Mouse (Mus musculus) neural tube, embryonic 11.5 days (tissue): Measurements from ENCODE around the gene Slc46a1. TPM values are rescaled to one million over a fixed set of nuclear protein-coding genes. Genes with fewer than 3 reads are reported as not detected.

ENCODE experiments used
- ATAC-seq: fragments of 200-750 bp; cut with Nextera tagmentation; 2 replicates; pipeline ENCODE4 v1.8.0; 2017; ENCODE audit warnings: moderate number of reproducible peaks, mild to moderate bottlenecking, moderate TSS enrichment, moderate library complexity; ENCODE audit not compliant: insufficient read depth, low FRiP score, low TSS enrichment
- DNase-seq: peaks from one replicate; pipeline ENCODE4 v3.0.0-alpha.2; 2015; ENCODE audit warnings: low spot score
- H3K27ac ChIP-seq: fragments of 300-500 bp; sonication (generic); 2 replicates; pipeline ENCODE4 v1.5.1; 2014; ENCODE audit warnings: low read depth, mild to moderate bottlenecking, low read length
- H3K27me3 ChIP-seq: fragments of 300-500 bp; sonication (generic); 2 replicates; pipeline ENCODE4 v1.6.1; 2014; ENCODE audit warnings: mild to moderate bottlenecking, low read length, mixed read lengths; ENCODE audit not compliant: control insufficient read depth, insufficient read depth
- H3K36me3 ChIP-seq: fragments of 300-500 bp; sonication (generic); 2 replicates; pipeline ENCODE4 v1.6.1; 2014; ENCODE audit warnings: mild to moderate bottlenecking, low read length, moderate library complexity, mixed read lengths; ENCODE audit not compliant: control insufficient read depth, insufficient read depth
- H3K4me1 ChIP-seq: fragments of 300-500 bp; sonication (generic); 2 replicates; pipeline ENCODE4 v1.6.1; 2014; ENCODE audit warnings: low read length, mixed read lengths; ENCODE audit not compliant: control insufficient read depth, insufficient read depth
- H3K4me2 ChIP-seq: fragments of 300-500 bp; sonication (generic); 2 replicates; pipeline ENCODE4 v1.6.1; 2014; ENCODE audit warnings: low read depth, mild to moderate bottlenecking, moderate library complexity
- H3K4me3 ChIP-seq: fragments of 300-500 bp; sonication (generic); 2 replicates; pipeline ENCODE4 v1.5.1; 2014; ENCODE audit warnings: low read depth, low read length
- H3K9ac ChIP-seq: fragments of 300-500 bp; sonication (generic); 2 replicates; pipeline ENCODE4 v1.6.1; 2014; ENCODE audit warnings: mild to moderate bottlenecking, low read length
- H3K9me3 ChIP-seq: fragments of 300-500 bp; sonication (generic); 2 replicates; pipeline ENCODE4 v1.6.1; 2016; ENCODE audit warnings: low read length; ENCODE audit not compliant: control insufficient read depth
- WGBS: fragments of 180-500 bp; shearing (Covaris S2); extraction: QIAGEN DNeasy Blood & Tissue Kit; methylation state at CpG from one replicate; pipeline ENCODE4 v1.1.7; 2014; 5-methylcytosine and 5-hydroxymethylcytosine counted together
- polyA plus RNA-seq: library from polyadenylated mRNA; unstranded; fragments of >200 nt; fragmentation: Nextera tagmentation; extraction: Ambion mirVana; gene quantifications from 2 replicates; pipeline ENCODE4 v1.2.1, GENCODE M21; 2014

Gene Slc46a1
- polyA plus RNA-seq, 1 experiment from 2014 or later = 19.6 TPM

- Histone ChIP-seq H3K36me3 (peaks cover 7% of the 10 kb centered on the region; the same call in 1 of the 2 replicates), H3K27me3 (0 out of 2 replicates have a peak, but pooled peaks cover 2% of the 10 kb centered on the region), H3K27ac (no peak within 1 kb of the TSS), H3K9ac (no peak within 1 kb of the TSS), H3K4me3 (no peak within 1 kb of the TSS), H3K4me1 (no peaks in the 10 kb centered on the region; the same call in 1 of the 2 replicates), H3K4me2 (no peak within 1 kb of the TSS), H3K9me3 (no peaks in the 10 kb centered on the region)
- ATAC-seq (no peak), DNase-seq (no peak)
- WGBS = 76% methylated on average over 7 of the region's 7 CpGs
Observed at GRCm38 (mm10) chr11:78502909-78503650, 37.6 kb downstream of the Slc46a1 start, which contains the start of gene Sebox. Sebox (plus strand) TSS chr11:78503447.

GRCm38 (mm10) chr11:78505430-78505829 is 39.9 kb downstream of the Slc46a1 start:
- WGBS = 84% methylated on average over 3 of the region's 3 CpGs
- no peak overlapping the region for H3K4me2 ChIP-seq
- no peak for ATAC-seq
- no peak for DNase-seq
- peaks cover 9% of the 10 kb centered on the region; the same call in 1 of the 2 replicates for H3K36me3 ChIP-seq
- 0 out of 2 replicates have a peak, but pooled peaks cover under 1% of the 10 kb centered on the region for H3K27me3 ChIP-seq
- no peak overlapping the region for H3K4me3 ChIP-seq
- no peak overlapping the region for H3K27ac ChIP-seq
- H3K9ac ChIP-seq = no peak overlapping the region
- H3K4me1 ChIP-seq = no peaks in the 10 kb centered on the region
- H3K9me3 ChIP-seq = no peaks in the 10 kb centered on the region

GRCm38 (mm10) chr11:78509148-78509547 is 43.7 kb downstream of the Slc46a1 start:
- ATAC-seq (no peak), DNase-seq (no peak)
- WGBS = 89% methylated on average over 5 of the region's 5 CpGs
- no peak overlapping the region for H3K4me2 ChIP-seq
- H3K27ac ChIP-seq = no peak overlapping the region
- peaks cover 9% of the 10 kb centered on the region; the same call in 1 of the 2 replicates for H3K36me3 ChIP-seq
- H3K9ac ChIP-seq = no peak overlapping the region
- H3K9me3 ChIP-seq = no peaks in the 10 kb centered on the region
- no peaks in the 10 kb centered on the region for H3K27me3 ChIP-seq
- H3K4me1 ChIP-seq = peaks cover 14% of the 10 kb centered on the region
- no peak overlapping the region for H3K4me3 ChIP-seq

- WGBS = under 1% methylated on average over 60 of the region's 67 CpGs
- peaks cover 21% of the 10 kb centered on the region for H3K36me3 ChIP-seq
Observed at GRCm38 (mm10) chr11:78512025-78512957, 46.8 kb downstream of the Slc46a1 start, which contains the start of the genes Tmem199 and Poldip2. Tmem199 (minus strand) TSS chr11:78512172. Poldip2 (plus strand) TSS chr11:78512193.

GRCm38 (mm10) chr11:78513106-78513790 is 47.8 kb downstream of the Slc46a1 start:
- Histone ChIP-seq H3K36me3 (peaks cover 17% of the 10 kb centered on the region), H3K9ac (peak overlapping the region; percentile 96), H3K27me3 (no peaks in the 10 kb centered on the region), H3K4me1 (peaks cover 14% of the 10 kb centered on the region), H3K4me2 (peak overlapping the region; percentile 76), H3K27ac (no peak overlapping the region), H3K4me3 (peak overlapping the region; percentile 67; the same call in 1 of the 2 replicates), H3K9me3 (no peaks in the 10 kb centered on the region)
- WGBS = 81% methylated on average over 3 of the region's 3 CpGs
- no peak for ATAC-seq
- DNase-seq = no peak

More at GRCm38 (mm10) chr11:78512025-78512957, 46.8 kb downstream of the Slc46a1 start, which contains the start of the genes Tmem199 and Poldip2:
- H3K4me3 ChIP-seq = peak within 1 kb of the TSS; percentile 67
- H3K4me1 ChIP-seq = peaks cover 14% of the 10 kb centered on the region
- H3K4me2 ChIP-seq = peak within 1 kb of the TSS; percentile 76
- H3K9ac ChIP-seq = peak within 1 kb of the TSS; percentile 96
- peak within 1 kb of the TSS; percentile 69; the same call in 1 of the 2 replicates for H3K27ac ChIP-seq
- DNase-seq (peak; percentile 96), ATAC-seq (peak; percentile 91)
- no peaks in the 10 kb centered on the region for H3K27me3 ChIP-seq
- H3K9me3 ChIP-seq = no peaks in the 10 kb centered on the region

GRCm38 (mm10) chr11:78515549-78516325 is 50.2 kb downstream of the Slc46a1 start:
- H3K9me3 ChIP-seq = no peaks in the 10 kb centered on the region
- no peak overlapping the region for H3K4me3 ChIP-seq
- 58% methylated on average over 2 of the region's 2 CpGs for WGBS
- peaks cover 20% of the 10 kb centered on the region for H3K36me3 ChIP-seq
- H3K27ac ChIP-seq = no peak overlapping the region
- H3K4me2 ChIP-seq = no peak overlapping the region
- no peak overlapping the region for H3K9ac ChIP-seq
- H3K4me1 ChIP-seq = peaks cover 14% of the 10 kb centered on the region
- no peaks in the 10 kb centered on the region for H3K27me3 ChIP-seq
- DNase-seq = no peak
- ATAC-seq = no peak

- Histone ChIP-seq H3K27me3 (no peaks in the 10 kb centered on the region), H3K4me3 (no peak overlapping the region), H3K9ac (no peak overlapping the region), H3K27ac (no peak overlapping the region), H3K4me2 (no peak overlapping the region), H3K9me3 (no peaks in the 10 kb centered on the region), H3K4me1 (no peaks in the 10 kb centered on the region), H3K36me3 (peaks cover 33% of the 10 kb centered on the region)
- ATAC-seq = no peak
- WGBS = 94% methylated on average over 10 of the region's 10 CpGs
- no peak for DNase-seq
Observed at GRCm38 (mm10) chr11:78518931-78519330, 53.4 kb downstream of the Slc46a1 start.
